Mouse (Mus musculus): ENCODE measurements around the gene Atp6v1e2.

Atp6v1e2 gene

GRCm38 (mm10) chr17:86947840-86948796, at the start of gene Atp6v1e2:
TSS of gene Atp6v1e2 (minus strand) at chr17:86947897.
- DNase-seq (ENCODE audit: low spot score), result no peak

- DNase-seq (ENCODE audit: low spot score), result no peak
Observed at GRCm38 (mm10) chr17:86997323-86997722, 49.6 kb upstream of the Atp6v1e2 start.

- DNase-seq (ENCODE audit: low spot score), result no peak
Observed at GRCm38 (mm10) chr17:86991306-86991705, 43.6 kb upstream of the Atp6v1e2 start.

GRCm38 (mm10) chr17:86988601-86989184, 41.0 kb upstream of the Atp6v1e2 start:
- DNase-seq (ENCODE audit: low spot score), result no peak

- DNase-seq (ENCODE audit: low spot score), result no peak
Observed at GRCm38 (mm10) chr17:86988161-86988560, 40.5 kb upstream of the Atp6v1e2 start.

GRCm38 (mm10) chr17:86986449-86987138, 38.9 kb upstream of the Atp6v1e2 start:
- no peak for DNase-seq (ENCODE audit: low spot score)

GRCm38 (mm10) chr17:86982497-86982896, 34.8 kb upstream of the Atp6v1e2 start:
- no peak for DNase-seq (ENCODE audit: low spot score)

GRCm38 (mm10) chr17:86981701-86982100, 34.0 kb upstream of the Atp6v1e2 start:
- DNase-seq (ENCODE audit: low spot score), result no peak

GRCm38 (mm10) chr17:86981205-86981604, 33.5 kb upstream of the Atp6v1e2 start:
- no peak for DNase-seq (ENCODE audit: low spot score)

GRCm38 (mm10) chr17:86978496-86978895, 30.8 kb upstream of the Atp6v1e2 start:
- DNase-seq (ENCODE audit: low spot score), result no peak

- DNase-seq (ENCODE audit: low spot score), result no peak
Observed at GRCm38 (mm10) chr17:86976387-86976786, 28.7 kb upstream of the Atp6v1e2 start.

- DNase-seq (ENCODE audit: low spot score), result no peak
Observed at GRCm38 (mm10) chr17:86973097-86973496, 25.4 kb upstream of the Atp6v1e2 start.

- DNase-seq (ENCODE audit: low spot score), result no peak
Observed at GRCm38 (mm10) chr17:86971860-86972259, 24.2 kb upstream of the Atp6v1e2 start.

- no peak for DNase-seq (ENCODE audit: low spot score)
Observed at GRCm38 (mm10) chr17:86971036-86971435, 23.3 kb upstream of the Atp6v1e2 start.

GRCm38 (mm10) chr17:86970026-86970750, 22.5 kb upstream of the Atp6v1e2 start:
- no peak for DNase-seq (ENCODE audit: low spot score)

GRCm38 (mm10) chr17:86969582-86969981, 21.9 kb upstream of the Atp6v1e2 start:
- DNase-seq (ENCODE audit: low spot score), result no peak

GRCm38 (mm10) chr17:86968581-86968980, 20.9 kb upstream of the Atp6v1e2 start:
- no peak for DNase-seq (ENCODE audit: low spot score)

- DNase-seq (ENCODE audit: low spot score), result no peak
Observed at GRCm38 (mm10) chr17:86967536-86968525, 20.1 kb upstream of the Atp6v1e2 start.

- no peak for DNase-seq (ENCODE audit: low spot score)
Observed at GRCm38 (mm10) chr17:86967048-86967447, 19.4 kb upstream of the Atp6v1e2 start.

- DNase-seq (ENCODE audit: low spot score), result no peak
Observed at GRCm38 (mm10) chr17:86966040-86966439, 18.3 kb upstream of the Atp6v1e2 start.

GRCm38 (mm10) chr17:86965121-86965520, 17.4 kb upstream of the Atp6v1e2 start:
- DNase-seq (ENCODE audit: low spot score), result no peak

All from testis, postnatal 10 days (tissue).